Mouse (Mus musculus) cerebellum, adult 9-11 months (tissue): Measurements from ENCODE around the gene Lrp5.

Experiments used
- DNase-seq: peaks from one replicate; pipeline ENCODE4 v3.0.0; 2022

The Lrp5 gene

DNA sequence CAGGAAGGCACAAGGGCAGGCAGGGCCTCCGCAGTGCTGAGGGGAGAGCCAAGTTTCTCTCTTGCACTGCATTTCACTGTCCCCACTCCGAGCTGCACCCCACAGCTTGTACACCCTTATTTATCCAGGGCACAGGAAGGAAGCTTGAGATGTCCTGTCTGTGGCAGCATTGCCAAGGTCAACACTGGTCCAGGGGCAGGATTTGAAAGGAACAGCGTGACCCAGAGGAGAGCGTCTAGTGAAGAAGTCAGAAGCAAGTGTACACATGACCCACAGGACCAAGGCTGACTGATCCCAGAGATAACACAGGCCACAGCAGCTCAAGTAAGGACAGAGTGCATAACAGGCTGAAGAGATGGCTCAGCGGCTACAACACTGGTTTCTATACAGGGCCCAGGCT is 32.3 kb downstream of the Lrp5 start:
- no peak for DNase-seq

DNA sequence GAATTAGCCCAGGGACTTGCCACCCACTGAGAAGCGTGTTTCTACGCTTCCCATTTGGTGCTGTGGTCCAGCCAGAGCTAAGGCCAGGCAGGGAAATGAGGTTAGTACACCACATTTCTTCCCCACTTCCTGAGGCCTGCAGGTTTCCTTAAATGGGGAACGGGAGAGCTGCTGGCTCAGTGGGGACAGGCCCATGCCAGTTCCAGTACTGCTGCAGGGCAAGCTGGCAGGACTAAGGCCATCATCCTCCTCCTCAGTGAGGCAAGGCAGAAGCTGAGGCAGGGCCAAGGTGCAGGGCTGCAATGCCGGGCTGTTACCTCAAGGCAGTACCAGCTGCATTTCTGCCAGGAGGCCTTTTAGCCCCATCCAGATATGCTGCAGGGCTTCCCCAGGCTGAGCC is 32.9 kb downstream of the Lrp5 start:
- DNase-seq: no peak

DNA sequence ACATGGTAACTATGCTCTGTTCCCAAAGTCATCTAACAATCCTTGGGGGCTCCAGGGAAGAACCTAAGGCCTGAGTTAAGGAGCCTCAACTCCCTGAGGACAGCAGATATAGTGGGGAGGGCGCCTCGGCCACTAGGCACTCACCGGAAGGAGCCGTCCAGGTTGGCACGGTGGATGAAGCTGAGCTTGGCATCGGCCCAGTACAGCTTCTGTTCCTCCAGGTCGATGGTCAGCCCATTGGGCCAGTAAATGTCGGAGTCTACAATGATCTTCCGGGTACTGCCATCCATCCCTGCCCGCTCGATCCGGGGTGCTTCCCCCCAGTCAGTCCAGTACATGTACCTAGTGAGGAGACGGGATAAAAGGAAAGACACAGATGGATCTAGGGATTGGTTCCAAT is 34.4 kb downstream of the Lrp5 start:
- DNase-seq: no peak

DNA sequence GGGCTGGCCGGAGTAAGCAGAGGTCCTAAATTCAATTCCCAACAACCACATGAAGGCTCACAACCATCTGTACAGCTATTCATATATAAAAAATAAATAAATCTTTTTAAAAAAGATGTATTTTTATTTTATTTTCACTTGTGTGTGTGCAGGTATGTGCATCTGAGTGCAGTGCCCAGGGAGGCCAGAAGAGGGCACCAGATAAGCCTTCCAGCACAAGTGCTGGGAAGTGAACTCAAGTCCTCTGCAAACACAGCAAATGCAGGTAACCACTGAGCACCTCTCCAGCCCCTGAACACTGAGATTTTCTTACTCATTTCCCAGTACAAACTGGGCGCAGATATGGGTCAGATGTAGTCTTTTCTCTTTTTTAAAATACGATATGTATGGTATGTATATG is 35.1 kb downstream of the Lrp5 start:
- DNase-seq: no peak

DNA sequence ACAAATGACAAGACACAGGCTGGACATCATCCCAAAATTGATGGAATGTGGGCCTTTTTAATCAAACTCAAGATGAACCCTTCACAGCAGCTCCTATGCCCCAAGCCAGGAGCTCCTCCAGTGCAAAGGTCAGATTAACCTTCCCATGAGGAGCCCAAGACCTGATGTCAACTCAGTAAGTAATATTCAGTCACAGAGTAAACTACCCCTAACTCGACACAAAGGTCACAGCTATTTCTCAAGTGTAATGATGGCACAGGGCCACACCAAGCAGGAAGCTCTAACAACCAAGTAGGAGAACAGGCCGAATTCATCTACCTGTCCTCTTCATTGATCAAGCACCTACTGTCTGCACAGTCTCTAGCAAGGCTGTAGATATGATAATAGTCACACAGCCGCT is 35.9 kb downstream of the Lrp5 start:
- no peak for DNase-seq

DNA sequence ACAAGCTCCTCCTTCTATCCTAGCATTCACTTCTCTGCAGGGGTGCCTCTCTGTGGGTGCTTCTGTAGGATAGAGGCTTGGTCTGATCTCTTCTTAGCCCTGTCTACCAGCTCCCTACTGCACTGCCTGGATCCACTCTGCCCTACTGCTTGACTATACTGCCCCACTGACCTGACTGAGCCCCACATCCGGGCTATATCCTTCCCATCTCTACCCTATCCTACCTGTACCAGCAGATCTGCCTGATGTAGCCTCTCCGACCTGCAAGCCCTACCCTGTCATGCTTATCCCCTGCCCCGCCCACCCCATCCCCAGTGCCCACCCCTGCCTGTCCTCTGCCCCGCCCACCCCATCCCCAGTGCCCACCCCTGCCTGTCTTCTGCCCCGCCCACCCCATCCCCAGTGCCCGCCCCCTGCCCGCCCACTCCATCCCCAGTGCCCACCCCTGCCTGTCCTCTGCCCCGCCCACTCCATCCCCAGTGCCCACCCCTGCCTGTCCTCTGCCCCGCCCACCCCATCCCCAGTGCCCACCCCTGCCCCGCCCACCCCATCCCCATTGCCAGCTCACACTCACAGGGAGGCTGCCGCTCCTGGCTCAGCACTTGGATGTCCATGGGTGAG is 37.4 kb downstream of the Lrp5 start:
- no peak for DNase-seq

DNA sequence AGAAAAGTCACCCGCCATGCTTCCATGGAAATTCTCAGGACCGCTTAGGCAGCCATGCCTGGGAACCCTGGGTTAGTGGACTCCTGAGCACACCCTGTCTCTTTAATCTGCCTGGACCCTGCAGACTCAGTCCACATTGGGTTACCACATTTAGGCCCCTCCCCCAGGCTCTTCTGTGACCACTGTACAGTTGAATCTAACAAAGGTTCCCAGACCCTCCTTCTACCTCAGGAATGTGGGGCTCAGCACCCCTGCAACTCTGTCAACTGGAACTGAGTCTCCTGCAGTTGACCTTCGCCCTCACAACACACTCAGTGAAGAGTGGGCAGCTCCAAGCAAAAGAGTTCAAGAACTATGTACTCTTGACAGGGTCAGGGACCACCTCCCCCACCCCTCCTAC is 38.4 kb downstream of the Lrp5 start:
- DNase-seq: no peak

DNA sequence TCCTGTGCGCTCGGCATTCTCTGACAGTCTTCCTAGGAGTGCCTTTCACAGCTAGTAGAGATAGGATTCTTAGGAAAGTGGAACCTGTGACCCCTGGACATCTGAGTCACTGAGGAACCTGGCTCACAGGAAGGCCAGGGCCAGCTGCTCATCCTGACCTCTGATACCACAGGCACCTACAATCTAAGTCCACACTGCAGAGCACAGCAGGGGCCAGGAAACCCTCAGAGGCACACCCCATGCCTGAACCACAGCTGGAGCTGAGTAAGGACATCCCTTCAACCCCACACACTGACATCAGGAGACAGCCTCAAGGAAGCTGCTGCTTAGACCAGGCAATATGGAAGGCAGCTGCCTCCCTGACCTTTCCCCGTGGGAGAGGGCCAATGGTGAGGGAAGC is 40.6 kb downstream of the Lrp5 start:
- no peak for DNase-seq

DNA sequence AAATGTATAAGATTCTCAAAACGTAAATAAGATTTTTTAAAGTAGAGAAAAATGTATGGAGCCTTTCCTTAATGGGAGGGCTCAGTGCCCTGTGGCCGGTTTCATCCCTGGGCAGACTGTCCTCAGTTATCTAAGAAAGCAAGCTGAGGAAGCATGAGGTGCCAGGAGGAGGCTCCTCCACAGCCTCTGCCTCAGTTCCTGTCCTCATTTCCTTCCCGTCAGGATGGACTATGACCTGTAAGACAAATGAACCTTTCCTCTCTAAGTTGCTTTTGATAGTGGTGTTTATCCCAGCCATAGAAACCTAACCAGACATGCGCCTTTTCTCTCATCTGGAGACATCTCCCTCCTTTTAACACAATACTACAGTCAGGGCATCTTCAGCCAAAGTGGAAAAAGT is 41.0 kb downstream of the Lrp5 start:
- no peak for DNase-seq

DNA sequence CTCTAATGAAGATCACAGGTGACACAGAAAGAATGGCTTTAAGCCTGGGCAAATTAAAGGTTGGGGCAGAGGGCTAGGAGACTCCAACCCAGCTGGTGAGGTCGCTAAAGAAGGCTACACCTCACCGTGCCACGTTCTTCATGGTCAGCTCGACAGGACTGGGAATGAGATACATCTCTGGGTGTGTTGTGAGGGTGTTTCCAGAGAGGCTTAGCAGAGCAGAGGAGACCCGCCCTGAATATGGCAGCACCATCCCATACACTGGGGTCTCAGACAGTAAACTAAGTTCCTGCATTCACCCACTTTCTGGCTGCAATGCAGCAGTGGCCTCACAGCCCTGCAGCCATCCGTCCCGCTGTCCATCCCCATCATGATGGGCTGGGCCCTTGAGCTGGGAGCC is 46.8 kb downstream of the Lrp5 start:
- DNase-seq: no peak

DNA sequence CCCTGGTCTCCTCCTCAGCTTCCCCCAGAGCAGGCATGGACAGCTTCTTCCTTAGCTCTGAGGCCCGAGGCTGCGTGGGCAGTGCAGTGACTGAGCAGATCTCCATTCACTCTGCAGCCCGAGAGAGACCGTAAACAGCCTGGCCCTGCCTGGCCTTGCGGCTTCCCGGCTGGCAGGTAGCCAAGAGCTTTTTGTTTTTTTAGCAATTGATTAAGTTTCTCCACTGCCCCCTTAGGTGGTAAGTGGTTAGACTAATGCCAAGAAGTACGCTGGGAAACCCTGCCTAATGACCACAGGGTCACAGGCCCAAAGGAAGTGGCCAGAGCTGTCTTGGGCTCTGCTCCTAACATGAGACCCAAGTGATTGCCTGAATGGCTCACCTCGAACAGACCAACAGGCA is 47.7 kb downstream of the Lrp5 start:
- DNase-seq: no peak

DNA sequence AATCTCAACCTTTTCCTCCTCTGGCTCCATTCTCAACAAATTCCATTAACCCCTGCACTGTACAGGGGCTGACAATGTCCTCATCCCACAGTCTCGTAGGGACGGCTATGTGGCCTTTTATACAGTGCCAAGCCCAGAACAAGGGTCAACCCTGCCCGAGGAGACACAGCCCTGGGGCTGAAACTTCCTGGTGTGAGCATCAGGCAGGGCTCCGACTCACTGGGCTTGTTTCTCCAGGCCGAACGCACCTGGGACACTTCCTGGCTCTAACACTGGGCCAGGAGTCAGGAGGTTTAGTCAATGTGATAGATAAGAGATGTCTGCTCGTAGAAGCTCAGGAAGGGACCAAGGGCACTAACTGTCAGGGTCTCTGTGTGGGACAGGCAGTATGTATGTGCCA is 54.3 kb downstream of the Lrp5 start:
- DNase-seq: no peak

DNA sequence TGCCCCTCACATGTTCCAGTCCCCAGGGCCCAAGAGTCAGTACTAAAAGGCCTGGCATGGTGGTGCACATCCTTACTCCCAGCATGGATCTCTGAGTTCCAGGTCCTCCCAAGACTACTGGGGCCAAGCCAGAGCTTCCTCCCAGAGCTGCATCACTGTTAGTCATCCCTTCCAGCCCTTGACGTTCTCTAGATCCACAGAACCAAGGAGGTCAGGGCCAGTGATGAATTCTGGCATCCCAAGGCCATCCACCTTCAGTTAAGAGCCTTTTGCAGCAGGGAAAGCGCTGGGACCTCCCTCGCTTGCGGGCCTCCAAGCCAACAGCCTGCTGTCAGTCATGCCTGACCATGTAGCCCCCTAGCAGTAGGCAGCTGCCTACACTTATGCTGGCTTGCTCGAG is 54.9 kb downstream of the Lrp5 start:
- no peak for DNase-seq

DNA sequence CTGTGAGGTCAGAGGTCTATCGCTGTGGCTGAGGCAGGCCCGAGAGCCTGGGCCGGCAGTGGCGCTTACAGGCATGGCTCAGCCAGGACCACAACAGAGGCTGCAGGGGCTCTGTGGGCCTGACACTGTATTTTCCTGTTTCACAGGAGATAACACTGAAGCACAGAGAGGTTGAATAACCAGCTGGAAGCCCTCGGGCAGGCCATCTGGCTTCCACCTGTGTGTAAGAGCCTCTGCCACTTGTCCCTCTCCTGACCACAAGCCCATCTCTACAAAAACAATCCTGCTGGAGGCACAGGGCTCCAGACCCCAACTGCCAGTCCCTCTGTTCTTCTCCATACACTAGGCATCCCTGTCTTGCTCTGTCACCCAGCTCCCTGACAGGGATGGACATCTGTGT is 55.9 kb downstream of the Lrp5 start:
- DNase-seq: peak; percentile 55

DNA sequence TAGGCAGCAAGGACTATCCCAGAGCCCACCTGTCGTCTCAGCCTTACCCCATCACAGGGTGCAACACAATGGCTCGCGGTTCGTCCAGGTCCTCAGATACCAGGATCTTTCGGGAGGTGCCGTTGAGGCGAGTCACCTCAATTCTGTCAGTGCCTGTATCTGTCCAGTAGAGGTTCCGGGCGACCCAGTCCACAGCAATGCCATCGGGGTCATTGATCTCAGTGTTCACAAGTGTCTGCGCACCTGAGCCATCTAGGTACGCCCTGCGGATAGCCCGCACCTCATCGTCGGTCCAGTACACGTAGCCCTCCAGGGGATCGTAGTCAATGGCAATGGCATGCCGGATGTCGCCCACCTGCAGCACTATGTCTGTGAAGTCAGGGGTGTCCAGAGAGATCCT is 56.3 kb downstream of the Lrp5 start:
- DNase-seq: no peak

DNA sequence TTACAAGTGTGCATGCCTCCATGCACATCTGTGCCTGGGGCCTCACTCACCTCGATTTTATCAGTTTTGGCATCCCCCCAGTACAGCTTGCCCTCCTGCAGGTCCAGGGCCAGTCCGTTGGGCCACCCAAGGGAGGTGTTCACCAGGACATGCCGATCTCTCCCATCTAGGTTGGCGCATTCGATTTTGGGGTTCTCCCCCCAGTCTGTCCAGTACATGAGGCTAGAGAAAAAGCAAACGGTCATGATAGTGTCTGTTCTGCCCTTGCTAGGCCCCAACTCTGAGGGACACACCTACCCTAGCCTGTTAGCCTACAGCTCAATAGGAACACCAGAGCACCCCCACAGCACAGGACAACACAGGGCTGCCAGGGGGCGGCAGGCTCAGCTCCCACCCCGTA is 58.1 kb downstream of the Lrp5 start:
- DNase-seq: no peak

DNA sequence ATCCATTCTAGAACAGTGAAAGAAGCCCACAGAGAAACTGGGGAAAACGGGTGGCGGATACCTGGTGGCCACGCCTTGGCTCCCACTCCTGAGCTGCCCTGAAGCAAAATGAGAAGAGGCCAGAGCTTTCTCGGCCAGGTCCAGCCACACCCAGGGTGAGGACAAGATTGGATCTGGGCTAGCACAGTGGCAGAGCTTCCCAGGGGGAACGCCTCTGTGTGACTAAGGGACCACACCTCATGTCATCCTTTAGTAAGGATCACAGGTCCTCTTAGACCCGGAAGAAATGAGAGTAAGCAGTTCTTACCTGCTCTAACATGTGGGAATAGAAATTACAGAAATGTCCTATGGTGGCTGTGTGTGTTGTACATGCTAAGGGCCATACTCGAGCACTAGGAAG is 61.3 kb downstream of the Lrp5 start:
- no peak for DNase-seq

DNA sequence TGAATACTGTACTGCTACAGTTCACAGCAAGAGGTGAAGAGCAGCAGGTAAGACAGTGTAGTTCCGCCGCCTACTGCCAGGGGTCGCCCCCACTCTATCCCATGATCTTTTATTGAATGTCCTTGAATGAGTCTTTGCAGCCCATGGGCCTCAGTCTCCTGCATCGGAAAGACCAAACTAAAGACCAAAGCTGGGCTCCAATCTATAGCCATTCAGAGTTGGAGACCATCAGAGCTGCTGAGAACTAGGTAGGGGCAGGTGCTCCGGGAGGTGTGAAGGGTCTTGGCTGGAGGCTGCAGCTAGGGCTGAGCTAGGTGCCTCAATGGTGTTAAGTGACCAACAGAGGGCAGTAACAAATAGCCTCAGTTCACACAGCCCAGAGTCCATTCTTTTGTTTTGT is 62.5 kb downstream of the Lrp5 start:
- DNase-seq: no peak

DNA sequence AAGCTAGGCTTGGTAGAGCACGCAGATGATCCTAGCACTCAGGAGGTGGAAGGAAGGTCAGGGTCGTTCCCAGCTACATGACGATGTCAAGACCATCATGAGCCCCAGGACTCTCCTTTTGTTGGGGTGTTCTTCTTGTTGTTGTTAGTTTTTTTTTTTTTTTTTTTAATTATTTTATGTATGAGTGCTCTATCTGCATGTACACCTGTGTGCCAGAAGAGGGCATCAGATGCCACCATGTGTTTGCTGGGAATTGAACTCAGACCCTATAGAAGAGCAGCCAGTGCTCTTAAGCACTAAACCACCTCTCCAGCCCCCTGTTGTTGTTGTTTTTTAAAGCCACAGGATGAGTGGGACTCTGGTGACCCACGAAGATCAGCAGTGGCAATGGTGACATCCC is 63.1 kb downstream of the Lrp5 start:
- no peak for DNase-seq

DNA sequence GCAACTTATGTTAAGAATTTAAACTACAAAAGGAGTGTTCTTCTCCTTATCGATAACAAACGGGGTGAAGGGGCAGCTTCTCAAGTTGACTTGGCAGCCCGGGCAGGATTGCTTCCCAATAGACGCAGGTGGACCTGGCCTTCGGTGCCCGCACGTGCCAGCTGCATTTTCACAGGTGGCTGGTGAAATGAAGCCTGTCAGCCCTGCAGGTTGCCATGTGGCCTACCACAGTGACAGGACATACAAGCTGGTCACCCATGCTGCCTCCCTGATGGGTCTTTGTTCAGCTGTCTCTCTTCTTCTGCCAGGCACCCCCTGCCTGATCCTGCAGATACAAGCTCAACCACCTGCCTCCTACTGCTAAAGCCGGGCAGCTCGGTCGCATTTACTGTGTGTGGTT is 65.5 kb downstream of the Lrp5 start:
- no peak for DNase-seq

DNA sequence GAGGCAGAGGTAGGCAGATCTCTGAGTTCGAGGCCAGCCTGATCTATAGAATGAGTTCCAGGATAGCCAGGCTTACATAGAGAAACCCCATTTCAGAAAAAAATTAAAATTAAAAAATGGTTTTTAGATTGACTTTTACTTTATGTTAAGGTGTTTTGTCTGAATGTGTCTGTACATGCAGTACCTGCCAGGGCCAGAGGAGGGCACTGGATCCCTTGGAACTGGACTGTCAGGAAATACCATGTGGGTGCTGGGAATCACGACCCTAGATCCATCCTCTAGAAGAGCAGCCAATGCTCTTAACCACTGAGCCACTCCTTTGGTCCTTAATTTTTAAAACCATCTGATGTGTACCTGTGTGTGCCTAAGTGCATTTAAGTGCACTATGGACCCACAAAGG is 67.0 kb downstream of the Lrp5 start:
- DNase-seq: no peak

DNA sequence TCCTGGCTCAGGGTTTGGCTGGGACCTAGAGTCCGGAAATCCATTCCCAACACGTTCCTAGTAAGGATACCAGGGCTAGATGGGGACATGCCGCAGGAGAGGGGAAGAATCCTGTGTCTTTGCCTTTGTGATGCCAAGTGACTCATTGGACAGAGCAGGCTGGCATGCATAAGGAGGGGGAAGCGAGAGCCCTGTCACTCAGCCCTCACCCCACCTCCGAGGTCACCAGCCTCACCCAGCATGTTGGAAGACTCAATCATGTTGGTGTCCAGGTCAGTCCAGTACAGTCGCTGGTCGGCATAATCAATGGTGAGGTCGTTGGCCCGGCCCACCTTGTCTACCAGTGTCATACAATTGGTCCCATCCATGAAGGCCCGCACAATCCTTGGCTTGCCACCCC is 72.4 kb downstream of the Lrp5 start:
- DNase-seq: no peak

DNA sequence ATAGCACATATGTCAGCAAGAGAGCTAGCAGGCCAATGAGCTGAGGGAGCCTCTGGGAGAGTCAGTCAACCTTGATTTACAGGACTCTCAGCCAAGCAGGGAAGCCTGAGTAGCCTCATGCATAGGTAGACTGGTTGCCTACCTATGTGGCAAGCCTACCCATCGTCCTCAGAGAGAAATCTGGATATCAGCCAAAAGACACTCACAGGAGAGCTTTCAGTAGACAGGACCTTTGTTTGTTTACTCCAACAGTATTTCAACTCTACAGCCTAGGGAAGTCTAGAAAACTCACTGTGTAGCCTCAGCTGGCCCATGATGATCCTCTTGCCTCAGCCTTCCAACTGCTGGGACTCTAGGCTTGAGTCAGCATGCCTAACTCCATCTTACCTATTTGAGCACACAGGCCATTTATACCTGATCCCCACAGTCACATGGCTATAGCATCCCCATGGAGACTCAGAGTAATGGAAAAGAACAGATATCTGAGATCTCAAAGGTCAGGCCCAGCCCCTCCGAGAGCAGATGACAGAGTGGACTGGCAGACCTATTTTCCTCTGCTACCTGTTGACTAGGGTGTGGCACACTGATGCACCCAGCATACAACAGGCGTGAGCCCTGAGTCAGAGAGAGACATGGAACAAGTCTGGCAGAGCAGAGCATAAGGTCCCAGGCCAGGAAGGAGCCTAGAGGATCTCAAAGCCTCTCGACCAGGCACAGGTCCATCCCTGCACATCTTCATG is 73.7 kb downstream of the Lrp5 start:
- no peak for DNase-seq

DNA sequence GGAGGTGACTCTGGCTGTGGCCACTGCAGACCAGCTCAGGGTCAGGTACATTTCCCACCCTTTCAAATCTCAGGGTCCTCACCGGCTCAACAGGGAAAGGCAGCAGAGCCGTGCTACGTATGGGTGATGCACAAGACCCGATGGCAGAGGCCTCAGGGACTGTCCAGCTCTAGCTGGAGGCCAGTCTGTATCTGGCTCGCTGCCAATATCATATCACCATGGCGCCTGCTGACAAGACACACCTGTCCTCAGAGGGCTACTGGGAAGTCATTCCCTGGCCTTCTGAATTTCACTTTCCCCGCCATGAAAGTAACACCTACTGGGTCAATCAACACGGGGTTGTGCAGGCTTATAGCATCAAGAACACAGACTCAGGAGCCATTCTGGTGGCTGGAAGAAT is 74.6 kb downstream of the Lrp5 start:
- DNase-seq: no peak

DNA sequence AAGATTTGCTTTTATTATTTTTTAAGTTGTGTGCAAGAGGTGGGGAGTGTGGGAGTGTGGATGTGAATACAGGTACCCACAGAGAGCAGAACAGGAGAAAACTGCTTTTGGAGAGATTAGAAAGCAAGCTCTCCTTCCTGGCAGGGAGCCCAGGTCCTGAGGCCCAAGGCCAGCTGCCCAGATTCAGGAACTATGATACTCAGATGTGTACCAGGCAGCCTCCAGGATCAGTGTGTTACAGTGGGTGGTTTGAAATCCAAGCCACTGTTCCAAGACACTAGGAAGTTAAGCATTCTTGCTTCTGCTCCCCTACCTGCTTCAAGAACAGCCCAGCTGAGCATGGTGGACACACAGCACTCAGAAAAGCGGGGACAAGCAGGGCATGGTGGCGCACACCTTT is 75.5 kb downstream of the Lrp5 start:
- DNase-seq: peak; percentile 49
